Mouse (Mus musculus) stomach, embryonic 15.5 days (tissue): Measurements from ENCODE around the gene Max. TPM values are rescaled to one million over a fixed set of nuclear protein-coding genes. Genes with fewer than 3 reads are reported as not detected.

ENCODE experiments used
- ATAC-seq: fragments of 200-750 bp; cut with Nextera tagmentation; 2 replicates; pipeline ENCODE4 v1.8.0; 2017; ENCODE audit warnings: low read depth, moderate number of reproducible peaks, moderate TSS enrichment; ENCODE audit not compliant: insufficient read depth, low FRiP score
- H3K27ac ChIP-seq: fragments of 300-500 bp; sonication (generic); 2 replicates; pipeline ENCODE4 v1.5.1; 2015; ENCODE audit warnings: mild to moderate bottlenecking, inconsistent platforms
- H3K27me3 ChIP-seq: fragments of 300-500 bp; sonication (generic); replicated peaks from 2 replicates; pipeline ENCODE4 v1.6.1; 2015; ENCODE audit warnings: inconsistent platforms
- H3K36me3 ChIP-seq: fragments of 300-500 bp; sonication (generic); 2 replicates; pipeline ENCODE4 v1.6.1; 2015; ENCODE audit warnings: inconsistent platforms
- H3K4me1 ChIP-seq: fragments of 300-500 bp; sonication (generic); 2 replicates; pipeline ENCODE4 v1.6.1; 2015; ENCODE audit warnings: inconsistent platforms
- H3K4me2 ChIP-seq: fragments of 300-500 bp; sonication (generic); 2 replicates; pipeline ENCODE4 v1.6.1; 2015; ENCODE audit warnings: mild to moderate bottlenecking, inconsistent platforms
- H3K4me3 ChIP-seq: fragments of 300-500 bp; sonication (generic); replicated peaks from 2 replicates; pipeline ENCODE4 v1.5.1; 2015; ENCODE audit warnings: inconsistent platforms
- H3K9ac ChIP-seq: fragments of 300-500 bp; sonication (generic); 2 replicates; pipeline ENCODE4 v1.6.1; 2015; ENCODE audit warnings: inconsistent platforms
- H3K9me3 ChIP-seq: fragments of 300-500 bp; sonication (generic); 2 replicates; pipeline ENCODE4 v1.6.1; 2016; ENCODE audit warnings: inconsistent platforms
- WGBS: fragments of 180-500 bp; shearing (Covaris S2); methylation state at CpG from one replicate; pipeline ENCODE4 v1.1.7; 2015; 5-methylcytosine and 5-hydroxymethylcytosine counted together
- polyA plus RNA-seq: library from polyadenylated mRNA; unstranded; fragments of >200 nt; fragmentation: Nextera tagmentation; extraction: Ambion mirVana; gene quantifications from 2 replicates; pipeline ENCODE4 v1.2.1, GENCODE M21; 2015

The Max gene
- polyA plus RNA-seq, 1 experiment from 2014 or later, result 13.0 TPM

DNA sequence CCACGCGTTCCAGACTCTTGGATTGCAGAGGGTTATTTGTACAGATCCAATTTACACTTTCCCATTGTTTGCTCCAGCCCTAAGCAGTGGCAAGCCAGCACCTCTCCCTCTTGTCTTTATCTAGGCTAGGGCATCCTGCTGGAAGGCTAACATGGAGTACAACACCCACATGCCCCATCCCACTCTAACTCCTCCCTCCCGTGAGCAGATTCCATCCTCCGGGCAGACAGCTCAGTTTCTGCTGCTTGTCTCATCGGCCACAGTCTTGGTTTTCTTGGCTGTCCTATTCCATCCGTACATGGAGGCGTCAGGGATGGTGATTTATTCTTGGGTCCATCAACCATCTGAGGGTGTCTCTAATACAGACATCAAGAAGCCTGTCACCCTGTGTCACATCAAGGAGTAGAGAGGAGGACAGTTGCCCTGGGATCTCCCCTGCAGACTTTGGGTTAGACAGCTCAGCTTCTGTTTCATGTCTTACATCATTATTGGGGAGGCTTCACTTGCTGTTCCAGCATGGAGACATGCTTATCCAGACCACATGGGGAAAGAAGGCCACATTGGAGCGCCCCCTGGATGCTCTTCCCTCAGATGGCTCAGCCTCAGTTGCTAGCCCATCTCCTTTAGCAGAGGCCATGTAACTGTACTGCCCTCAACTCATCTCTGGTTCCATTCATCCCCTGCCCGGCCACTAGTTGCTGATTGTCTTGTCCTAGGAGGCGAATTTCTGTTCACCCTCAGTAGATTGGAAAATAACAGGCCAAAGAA, 67.0 kb downstream of the Max start:
- H3K4me3 ChIP-seq, result no peak overlapping the region
- H3K9ac ChIP-seq, result no peak overlapping the region
- WGBS, result 77% methylated on average over 10 of the region's 10 CpGs
- H3K36me3 ChIP-seq, result peaks cover 6% of the 10 kb centered on the region; the same call in 1 of the 2 replicates
- H3K27ac ChIP-seq, result no peak overlapping the region
- no peaks in the 10 kb centered on the region for H3K9me3 ChIP-seq
- no peaks in the 10 kb centered on the region for H3K27me3 ChIP-seq
- no peak for ATAC-seq
- no peaks in the 10 kb centered on the region for H3K4me1 ChIP-seq
- H3K4me2 ChIP-seq, result no peak overlapping the region

DNA sequence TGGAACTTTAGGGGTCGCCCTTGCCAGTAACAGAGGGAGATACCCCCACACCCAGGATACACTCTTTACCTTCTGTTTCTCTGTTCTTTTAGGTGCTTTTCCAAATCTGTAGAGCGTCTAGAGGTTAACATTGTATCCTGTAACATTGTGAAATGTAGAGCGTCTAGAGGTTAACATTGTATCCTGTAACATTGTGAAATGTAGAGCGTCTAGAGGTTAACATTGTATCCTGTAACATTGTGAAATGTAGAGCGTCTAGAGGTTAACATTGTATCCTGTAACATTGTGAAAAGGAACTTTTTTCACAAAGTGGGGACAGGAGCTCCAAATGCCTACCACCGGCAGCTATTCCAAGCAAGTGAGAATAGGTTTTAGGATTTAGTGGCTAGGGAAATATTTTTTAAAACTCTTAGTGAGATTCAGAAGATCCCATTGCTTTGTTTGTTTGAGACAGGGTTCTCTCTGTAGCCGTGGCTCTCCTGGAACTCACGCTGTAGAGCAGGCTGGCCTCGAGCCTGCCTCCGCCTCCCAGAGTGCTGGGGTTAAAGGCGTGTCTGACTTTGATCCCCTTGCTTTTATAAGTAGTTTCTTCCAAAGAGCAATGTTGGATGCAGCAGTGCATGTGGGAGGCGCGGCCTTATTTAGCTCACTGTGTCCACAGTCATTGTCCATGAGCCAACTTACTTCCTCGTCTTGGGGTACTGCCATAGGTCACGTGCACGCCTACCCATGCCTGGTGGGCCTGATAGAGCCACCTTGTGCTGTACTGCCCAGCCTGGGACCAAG, 68.9 kb downstream of the Max start:
- no peak overlapping the region for H3K9ac ChIP-seq
- H3K27ac ChIP-seq, result no peak overlapping the region
- H3K36me3 ChIP-seq, result peaks cover 6% of the 10 kb centered on the region; the same call in 1 of the 2 replicates
- H3K4me3 ChIP-seq, result no peak overlapping the region
- H3K9me3 ChIP-seq, result no peaks in the 10 kb centered on the region
- no peaks in the 10 kb centered on the region for H3K4me1 ChIP-seq
- no peaks in the 10 kb centered on the region for H3K27me3 ChIP-seq
- no peak for ATAC-seq
- H3K4me2 ChIP-seq, result no peak overlapping the region
- WGBS, result 87% methylated on average over 16 of the region's 16 CpGs

DNA sequence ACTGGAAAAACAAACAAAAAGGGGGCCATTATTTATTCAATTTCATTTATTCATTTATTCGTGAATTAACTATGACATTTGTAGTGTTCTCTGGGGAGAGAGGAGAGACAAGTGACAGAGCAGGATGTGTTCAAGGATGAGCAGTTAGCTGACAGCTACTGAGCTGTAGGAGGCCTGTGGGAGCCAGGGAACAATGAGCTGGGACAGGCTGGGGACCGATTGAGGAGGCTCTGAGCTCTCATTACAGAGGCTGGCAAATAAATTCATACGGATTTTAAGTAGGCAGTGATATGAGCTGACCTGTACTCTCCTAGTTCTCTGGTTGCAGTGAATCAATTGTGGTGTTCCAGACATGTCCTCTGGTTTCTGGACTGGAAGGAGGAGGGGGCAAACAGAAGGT, 70.8 kb downstream of the Max start:
- H3K9ac ChIP-seq, result no peak overlapping the region
- H3K4me1 ChIP-seq, result no peaks in the 10 kb centered on the region
- H3K27ac ChIP-seq, result no peak overlapping the region
- H3K9me3 ChIP-seq, result no peaks in the 10 kb centered on the region
- no peak overlapping the region for H3K4me3 ChIP-seq
- no peak for ATAC-seq
- WGBS, result 84% methylated on average over 3 of the region's 3 CpGs
- peaks cover 10% of the 10 kb centered on the region; the same call in 1 of the 2 replicates for H3K36me3 ChIP-seq
- H3K4me2 ChIP-seq, result no peak overlapping the region
- H3K27me3 ChIP-seq, result no peaks in the 10 kb centered on the region

DNA sequence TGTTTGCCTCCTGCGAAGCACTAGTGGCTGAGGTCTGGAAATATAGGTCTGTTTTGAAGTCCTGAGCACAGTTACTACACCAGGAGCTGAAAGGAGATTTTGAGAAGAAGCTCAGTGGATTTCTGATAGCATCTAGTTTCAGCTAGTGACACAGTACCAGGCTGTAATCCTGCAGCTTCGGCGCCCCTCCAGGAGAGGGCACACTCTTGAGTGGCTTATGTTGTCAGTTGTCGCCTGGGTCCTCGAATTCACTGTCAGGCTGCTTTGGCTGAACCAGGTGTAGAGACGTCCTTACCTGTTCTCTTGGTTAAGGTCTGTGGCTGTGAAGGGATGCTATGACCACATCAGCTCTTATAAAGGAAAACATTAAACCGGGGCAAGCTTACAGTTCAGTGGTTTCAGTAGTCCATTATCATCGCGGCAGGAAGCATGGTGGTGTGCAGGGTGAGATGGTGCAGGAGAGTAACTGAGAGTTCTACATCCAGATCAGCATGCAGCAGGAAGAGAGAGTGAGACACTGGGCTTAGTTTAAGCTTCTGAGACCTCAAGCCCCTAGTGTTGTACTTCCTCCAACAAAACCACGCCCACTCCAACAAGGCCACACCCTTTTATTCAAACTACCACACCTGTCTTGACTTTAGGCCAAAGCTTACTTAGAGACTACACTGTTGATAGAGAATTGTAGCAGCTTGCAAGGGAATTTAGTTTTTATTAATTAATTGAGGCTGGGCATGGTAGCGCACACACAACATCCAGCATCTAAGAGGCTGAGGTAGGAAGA, 72.4 kb downstream of the Max start:
- Histone ChIP-seq H3K4me3 (no peak overlapping the region), H3K36me3 (peaks cover 10% of the 10 kb centered on the region; the same call in 1 of the 2 replicates), H3K4me1 (no peaks in the 10 kb centered on the region), H3K27me3 (no peaks in the 10 kb centered on the region), H3K9ac (no peak overlapping the region), H3K4me2 (no peak overlapping the region), H3K27ac (no peak overlapping the region), H3K9me3 (no peaks in the 10 kb centered on the region)
- WGBS, result 85% methylated on average over 11 of the region's 11 CpGs
- ATAC-seq, result no peak

DNA sequence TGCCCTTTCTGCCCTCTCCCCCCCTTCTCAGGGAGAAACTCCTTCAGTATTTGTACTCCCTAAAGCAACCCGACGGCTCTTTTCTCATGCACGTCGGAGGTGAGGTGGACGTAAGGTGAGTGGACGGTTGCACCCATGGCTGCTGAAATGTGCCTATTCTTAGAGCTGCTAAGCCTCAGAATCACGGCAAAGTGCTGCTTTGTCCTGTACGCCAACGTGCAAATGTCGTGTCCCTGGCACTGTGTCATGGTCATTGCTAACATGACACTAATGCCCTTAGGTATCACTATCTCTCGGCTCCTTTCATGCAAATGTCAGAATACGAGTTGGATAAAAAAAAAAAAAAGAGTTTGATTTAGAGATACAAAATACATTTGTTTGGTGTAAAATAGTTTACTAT, 74.1 kb downstream of the Max start:
- 91% methylated on average over 12 of the region's 12 CpGs for WGBS
- Histone ChIP-seq H3K9ac (no peak overlapping the region), H3K27ac (no peak overlapping the region), H3K4me1 (no peaks in the 10 kb centered on the region), H3K9me3 (no peaks in the 10 kb centered on the region), H3K27me3 (no peaks in the 10 kb centered on the region), H3K36me3 (peaks cover 10% of the 10 kb centered on the region; the same call in 1 of the 2 replicates), H3K4me3 (no peak overlapping the region), H3K4me2 (no peak overlapping the region)
- ATAC-seq, result no peak

Other genes with a start within 250 kb of the Max start
- 145 and 147 TPM in 2 replicates for gene Churc1, start 196.7 kb downstream of the Max start, polyA plus RNA-seq
- gene Fntb, start 196.6 kb downstream of the Max start, polyA plus RNA-seq, result 33.7 and 35.7 TPM in 2 replicates
- gene Gpx2, start 166.6 kb downstream of the Max start, polyA plus RNA-seq, result 87.7 and 108 TPM in 2 replicates
- gene Rab15, start 139.3 kb downstream of the Max start, polyA plus RNA-seq, result 32.3 and 37.8 TPM in 2 replicates